Mouse (Mus musculus): Measurements from ENCODE around the gene Ssc4d.

The Ssc4d gene

DNA sequence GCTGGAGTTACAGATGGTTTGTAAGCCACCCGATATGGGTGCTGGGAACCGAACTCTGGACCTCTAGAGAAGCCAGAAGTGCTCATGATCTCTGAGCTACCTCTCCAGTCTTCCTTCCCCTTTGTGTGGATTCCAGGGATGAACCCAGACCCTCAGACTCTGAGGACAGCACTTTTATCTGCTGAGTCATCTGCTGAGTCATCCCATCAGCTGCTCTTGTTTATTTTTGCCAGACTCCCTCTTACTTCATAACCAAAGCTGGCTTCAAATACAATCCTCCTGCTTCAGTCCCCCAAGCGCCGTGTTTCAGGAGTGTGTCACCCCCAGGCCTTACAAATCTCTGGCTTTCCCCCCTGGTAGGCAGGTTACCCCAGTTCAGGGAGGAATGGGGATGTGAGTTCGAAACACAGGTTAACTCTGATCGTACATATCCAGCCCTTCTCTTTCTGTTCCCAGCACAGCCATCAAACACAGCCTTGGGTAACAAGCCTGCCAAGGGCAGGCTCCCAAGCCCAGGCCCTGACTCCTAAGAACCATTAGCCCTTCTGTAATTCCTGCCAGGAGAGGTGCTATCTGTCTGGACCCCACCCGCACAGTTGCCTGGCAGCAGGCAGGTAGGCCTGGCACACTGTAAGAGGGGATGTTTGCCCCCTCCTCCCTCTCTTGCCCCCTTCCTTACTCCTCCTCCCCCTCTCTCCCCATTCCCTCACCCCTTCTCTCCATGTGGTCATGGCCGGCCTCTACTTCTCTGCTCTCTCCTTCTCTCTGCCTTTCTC lies 1.8 kb upstream of the Ssc4d start:
- DNase-seq (ENCODE audit: low read depth): no peak

- DNase-seq (ENCODE audit: low read depth): no peak
These were observed 2.5 kb downstream of the Ssc4d start for GRCm38 (mm10) chr5:135971876-135972275.

DNA sequence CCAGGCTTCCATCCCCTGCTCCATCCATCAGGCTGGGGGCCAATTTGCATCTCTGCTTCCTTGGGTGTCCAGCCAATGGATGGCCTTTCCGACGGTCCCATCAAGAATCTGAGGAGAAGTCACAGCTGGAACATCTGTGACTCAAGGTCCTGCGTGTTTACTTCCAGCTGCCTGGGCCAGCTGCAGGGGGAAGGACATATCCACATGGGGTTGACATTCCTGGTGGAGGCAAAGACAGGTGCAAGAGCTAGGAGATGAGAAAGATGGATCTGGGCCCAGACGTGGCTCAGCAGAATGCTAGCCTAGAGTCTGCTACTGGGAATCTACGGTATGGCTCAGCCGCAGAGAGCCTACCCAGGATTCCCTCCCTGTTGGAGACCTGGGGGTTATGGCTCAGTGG lies 4.1 kb downstream of the Ssc4d start:
- no peak for DNase-seq (ENCODE audit: low read depth)

DNA sequence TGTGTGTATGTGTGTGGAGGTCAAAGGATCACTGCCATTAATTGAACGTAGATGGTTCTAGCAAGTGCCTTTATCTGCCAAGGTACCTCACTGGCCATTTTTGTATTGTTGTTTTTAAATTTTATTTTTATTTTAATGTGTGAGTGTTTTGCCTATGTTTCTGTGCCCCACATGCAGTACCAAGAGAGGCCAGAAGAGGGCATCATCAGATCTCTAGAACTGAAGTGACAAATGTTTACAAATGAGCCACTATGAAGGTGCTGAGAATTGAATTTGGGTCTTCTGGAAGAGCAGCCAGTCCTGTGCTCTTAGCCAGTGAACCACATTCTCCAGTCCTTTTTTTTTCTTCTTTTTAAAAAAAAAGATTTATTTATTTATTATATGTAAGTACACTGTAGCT lies 5.5 kb downstream of the Ssc4d start:
- peak; percentile 66 for DNase-seq (ENCODE audit: low read depth)

GRCm38 (mm10) chr5:135966866-135967265 lies 7.5 kb downstream of the Ssc4d start:
- DNase-seq (ENCODE audit: low read depth): no peak

GRCm38 (mm10) chr5:135965501-135965930 lies 8.8 kb downstream of the Ssc4d start:
- DNase-seq (ENCODE audit: low read depth): no peak

- DNase-seq (ENCODE audit: low read depth): no peak
These were observed 11.1 kb downstream of the Ssc4d start for GRCm38 (mm10) chr5:135963280-135963627.

DNA sequence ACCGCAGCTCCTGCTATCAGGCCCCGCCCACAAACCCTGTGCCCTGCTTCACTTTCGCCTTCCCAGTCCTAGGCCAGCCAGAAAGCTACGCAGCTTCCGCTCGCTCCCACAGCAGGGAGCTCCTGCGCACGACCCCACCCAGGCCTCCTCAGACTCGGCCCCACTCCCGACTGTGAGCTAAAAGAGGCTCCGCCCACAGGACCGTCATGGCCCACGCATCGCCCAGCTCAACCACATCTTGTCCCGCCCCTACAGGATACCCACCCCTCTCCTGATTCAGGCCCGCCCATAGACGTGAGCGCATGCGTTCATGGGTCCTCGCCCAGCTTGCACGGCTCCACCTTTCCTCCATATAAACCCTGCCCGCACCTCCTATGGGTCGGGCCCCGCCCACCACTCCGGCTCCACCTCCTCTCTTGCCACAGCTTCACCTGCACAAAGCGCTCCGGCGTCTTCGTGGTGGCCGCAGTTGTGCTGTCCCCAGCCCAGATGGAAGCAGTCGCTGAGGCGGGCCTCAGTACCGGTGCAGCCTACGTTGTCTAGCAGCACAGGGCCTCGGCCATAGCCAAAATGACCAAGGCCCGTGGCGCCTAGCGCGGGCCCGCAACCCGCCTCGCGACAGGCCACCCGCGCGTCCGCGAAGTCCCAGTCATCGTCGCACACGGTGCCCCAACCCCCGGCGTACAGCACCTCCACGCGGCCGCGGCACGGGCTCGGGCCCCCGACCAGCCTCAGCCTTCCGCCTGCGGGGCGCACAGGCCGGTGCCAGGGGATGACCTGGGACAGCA lies 11.6 kb downstream of the Ssc4d start:
- peak; percentile 98 for DNase-seq (ENCODE audit: low read depth)

- no peak for DNase-seq (ENCODE audit: low read depth)
These were observed 12.2 kb downstream of the Ssc4d start for GRCm38 (mm10) chr5:135962125-135962491.

DNA sequence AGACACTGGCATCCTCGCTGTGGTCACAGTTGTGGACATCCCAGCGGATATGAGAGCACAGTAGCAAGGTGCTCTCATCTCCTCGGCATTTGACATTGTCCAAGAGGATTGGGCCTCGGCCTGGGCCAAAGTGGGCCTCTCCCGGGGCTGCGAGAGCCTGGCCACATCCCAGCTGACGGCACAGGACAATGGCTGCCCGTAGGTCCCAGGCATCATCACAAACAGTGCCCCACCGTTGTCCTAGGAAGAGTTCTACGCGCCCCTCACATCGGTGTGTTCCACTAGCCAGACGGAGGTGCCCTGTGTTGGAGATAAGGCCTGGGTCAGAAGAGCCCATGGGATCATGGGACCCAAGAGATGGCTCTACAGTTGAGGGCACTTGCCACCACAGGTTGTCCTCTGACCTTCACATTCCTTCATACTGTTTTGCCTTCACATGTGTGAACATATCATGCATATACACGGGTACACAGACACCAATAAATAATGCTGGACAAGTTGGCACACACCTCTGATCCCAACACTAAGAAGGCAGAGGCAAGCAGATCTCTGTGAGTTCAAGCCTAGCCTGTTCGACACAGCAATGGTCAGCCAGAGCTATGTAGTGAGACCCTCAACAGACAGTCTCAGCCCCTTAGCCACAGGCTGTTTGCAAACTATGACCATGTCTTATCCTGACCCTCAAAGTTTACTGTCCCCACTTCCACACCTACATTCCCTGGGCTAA lies 13.3 kb downstream of the Ssc4d start:
- DNase-seq (ENCODE audit: low read depth): no peak

DNA sequence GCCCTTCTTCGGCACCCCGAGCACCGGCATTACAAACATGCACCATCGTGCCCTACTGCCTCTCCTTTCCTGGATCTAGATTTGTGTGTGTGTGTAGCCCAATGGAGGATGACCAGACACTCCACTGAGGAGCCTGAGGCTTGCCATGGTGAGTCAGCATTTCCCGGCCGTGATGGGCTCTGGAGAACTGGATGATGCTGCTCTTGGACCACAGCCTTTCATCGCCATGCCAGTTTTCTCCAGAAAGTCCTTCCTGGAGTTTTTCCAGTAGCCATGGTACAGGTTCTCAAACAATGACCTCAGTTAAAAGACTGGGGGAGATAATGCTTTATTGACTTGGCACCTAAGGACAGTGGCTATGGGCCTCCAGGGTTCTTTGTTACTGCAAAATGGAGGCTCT lies 14.4 kb downstream of the Ssc4d start:
- no peak for DNase-seq (ENCODE audit: low read depth)

DNA sequence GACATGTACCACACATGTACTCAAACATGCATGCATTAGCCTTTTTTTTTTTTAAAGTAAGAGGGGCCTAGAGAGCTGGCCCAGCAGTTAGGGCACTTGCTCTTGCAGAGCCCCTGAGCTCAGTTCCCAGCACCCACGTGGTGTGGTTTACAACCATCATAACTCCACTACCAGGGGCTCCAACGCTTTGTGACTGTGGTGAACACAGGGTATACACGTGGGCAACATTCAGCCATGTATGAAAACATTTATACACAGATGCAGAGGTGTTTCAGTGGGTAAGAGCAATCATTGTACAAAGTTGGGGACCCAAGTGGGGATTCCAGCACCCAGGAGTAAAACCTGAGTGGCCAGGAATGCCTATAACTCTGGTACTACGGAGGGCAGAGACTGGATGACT lies 16.0 kb downstream of the Ssc4d start:
- DNase-seq (ENCODE audit: low read depth): no peak

GRCm38 (mm10) chr5:135957207-135957974 lies 16.9 kb downstream of the Ssc4d start:
- peak; percentile 96 for DNase-seq (ENCODE audit: low read depth)

- no peak for DNase-seq (ENCODE audit: low read depth)
These were observed 17.8 kb downstream of the Ssc4d start for GRCm38 (mm10) chr5:135956300-135957206.

GRCm38 (mm10) chr5:135952830-135953229 lies 21.5 kb downstream of the Ssc4d start:
- DNase-seq (ENCODE audit: low read depth): no peak

- no peak for DNase-seq (ENCODE audit: low read depth)
These were observed 22.7 kb downstream of the Ssc4d start for GRCm38 (mm10) chr5:135951660-135952059.

DNA sequence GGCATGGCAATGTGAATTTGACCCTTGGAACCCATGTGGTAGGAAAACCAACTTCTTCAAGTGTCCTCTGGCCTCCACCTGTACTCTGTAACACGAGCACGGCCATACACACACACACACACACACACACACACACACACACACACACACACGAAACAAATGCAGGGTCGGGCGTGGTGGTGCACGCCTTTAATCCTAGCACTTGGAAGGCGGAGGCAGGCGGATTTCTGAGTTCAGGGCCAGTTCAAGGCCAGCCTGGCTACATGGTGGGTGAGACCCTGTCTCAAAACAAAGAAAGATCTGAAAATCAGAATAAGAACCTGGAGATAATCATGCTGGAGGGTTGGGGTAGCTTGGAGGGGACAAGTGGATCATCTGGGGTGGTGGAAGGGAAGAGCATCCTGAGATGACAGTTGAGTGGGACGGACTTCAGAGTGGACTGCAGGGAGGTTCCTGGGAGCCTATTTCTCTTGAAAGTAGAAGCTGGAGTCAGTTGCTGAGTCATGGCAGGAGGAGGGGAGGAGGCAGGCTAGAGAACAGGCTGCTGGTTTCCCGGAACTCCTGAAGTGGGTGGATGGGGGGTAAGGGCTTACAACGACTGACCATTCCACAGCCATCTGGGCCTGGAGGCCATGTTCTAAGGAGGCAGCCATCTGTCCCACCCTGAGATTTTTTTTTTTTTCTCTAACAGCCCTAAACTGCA lies 23.5 kb downstream of the Ssc4d start:
- no peak for DNase-seq (ENCODE audit: low read depth)

- DNase-seq (ENCODE audit: low read depth): no peak
These were observed 27.7 kb downstream of the Ssc4d start for GRCm38 (mm10) chr5:135946621-135947020.

DNA sequence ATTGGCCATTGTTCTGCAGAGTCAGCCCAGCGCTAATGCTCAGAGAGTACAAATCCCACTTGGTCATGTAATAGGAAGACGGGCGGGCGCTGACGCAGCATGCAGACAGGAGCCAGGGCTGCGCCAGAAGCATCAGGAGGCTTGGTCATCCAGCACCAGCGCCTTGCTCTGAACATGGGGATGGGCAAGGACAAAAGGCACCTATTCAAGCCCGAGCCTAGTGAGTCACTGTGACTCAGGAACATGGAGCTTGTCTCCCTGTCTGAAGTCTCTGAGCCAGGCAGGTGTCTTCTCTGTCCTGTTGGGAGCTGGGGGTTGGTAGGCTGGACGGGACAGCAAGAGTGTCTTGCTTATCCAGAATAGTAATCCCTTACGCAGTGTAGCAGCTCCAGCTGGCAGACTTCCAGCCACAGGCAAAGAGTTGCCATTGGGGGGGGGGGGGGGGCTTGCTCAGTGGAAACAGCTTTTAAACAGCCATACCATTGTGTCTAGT lies 28.4 kb downstream of the Ssc4d start:
- DNase-seq (ENCODE audit: low read depth): no peak

DNA sequence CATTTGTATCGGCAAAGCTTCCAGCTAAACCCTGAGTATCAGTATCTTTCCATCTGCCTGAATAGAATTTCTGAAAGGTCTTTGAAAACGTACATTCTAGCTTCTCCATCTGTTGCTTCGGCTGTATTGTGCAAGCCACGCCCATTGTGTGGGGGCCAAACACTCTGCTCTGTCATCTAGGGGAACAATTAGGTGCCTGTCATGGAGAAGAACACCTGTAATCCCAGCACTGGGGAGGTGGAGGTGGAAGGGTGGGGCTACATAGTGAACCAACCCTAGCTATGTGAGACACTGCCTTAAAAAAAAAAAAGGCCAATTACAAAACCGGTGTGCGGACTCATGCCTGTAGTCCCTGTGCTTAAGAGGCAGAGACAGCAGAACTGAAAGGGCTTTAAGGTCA lies 31.6 kb downstream of the Ssc4d start:
- DNase-seq (ENCODE audit: low read depth): no peak
